Mouse (Mus musculus) cerebellum, adult 11-12 months (tissue): ENCODE measurements around the gene Ucn.

ENCODE experiments used
- DNase-seq: peaks from one replicate; pipeline ENCODE4 v3.0.0; 2022

Gene Ucn

GRCm38 (mm10) chr5:31105814-31106335 lies 32.8 kb downstream of the Ucn start, which contains the start of gene Dnajc5g:
Gene Dnajc5g, plus strand, starts transcription at chr5:31106285.
- no peak for DNase-seq

GRCm38 (mm10) chr5:31095711-31096480 lies 42.7 kb downstream of the Ucn start:
- DNase-seq: no peak

- no peak for DNase-seq
Observed at GRCm38 (mm10) chr5:31094799-31095691, 43.6 kb downstream of the Ucn start.

GRCm38 (mm10) chr5:31094100-31094798 lies 44.4 kb downstream of the Ucn start:
- no peak for DNase-seq

- DNase-seq: no peak
Observed at GRCm38 (mm10) chr5:31093151-31094041, 45.2 kb downstream of the Ucn start.

- no peak for DNase-seq
Observed at GRCm38 (mm10) chr5:31092231-31092975, 46.2 kb downstream of the Ucn start.
